Mouse (Mus musculus): ENCODE data around the gene Sigmar1. TPM values are rescaled to one million over a fixed set of nuclear protein-coding genes. Genes with fewer than 3 reads are reported as not detected.

Sigmar1 gene
- polyA plus RNA-seq, 1 experiment from 2014 or later: 75.9 TPM

DNA sequence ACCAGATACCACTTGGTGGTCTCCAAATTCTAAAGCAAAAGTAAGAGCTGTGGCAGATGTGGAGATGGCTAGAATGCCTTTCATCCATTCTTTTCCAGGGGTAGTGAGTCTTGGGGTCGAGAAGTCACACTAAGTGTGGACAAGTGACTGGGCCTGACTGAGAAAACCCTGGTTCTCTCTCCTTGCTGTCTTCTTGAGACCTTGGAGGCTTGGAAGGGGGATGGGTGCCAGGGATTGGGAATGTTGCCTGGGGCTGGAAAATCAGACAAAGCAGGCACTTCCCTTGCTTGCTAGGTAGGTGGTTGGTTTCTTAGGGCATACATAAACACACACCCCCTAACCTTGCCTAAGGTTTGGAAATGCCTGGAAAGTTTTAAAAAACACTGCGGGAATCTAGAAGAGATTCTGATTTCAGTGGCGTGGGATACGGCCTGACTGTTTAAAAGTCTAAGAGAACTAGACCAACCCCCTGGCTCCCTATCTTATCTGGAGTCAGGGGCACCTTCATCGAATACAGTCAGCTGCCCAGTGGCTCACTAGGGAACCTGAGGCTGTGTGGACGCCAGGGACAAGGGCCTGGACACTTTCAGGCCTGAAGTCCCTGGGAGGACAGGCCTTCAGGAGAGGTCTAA is 3.8 kb upstream of the Sigmar1 start:
- H3K36me3 ChIP-seq (ENCODE audit: control insufficient read depth, insufficient read depth, low read length): no peaks in the 10 kb centered on the region
- peaks cover 11% of the 10 kb centered on the region for H3K4me1 ChIP-seq (replicated peaks; ENCODE audit: control insufficient read depth, insufficient read depth, low read length)
- H3K4me2 ChIP-seq (ENCODE audit: low read depth, low read length, severe bottlenecking): peak overlapping the region; percentile 48
- H3K9ac ChIP-seq (ENCODE audit: low read length): peak overlapping the region; percentile 58
- DNase-seq (ENCODE audit: low spot score) (peak; percentile 48), ATAC-seq (replicated peaks; ENCODE audit: low FRiP score) (no peak)
- WGBS: 42% methylated on average over 6 of the region's 6 CpGs
- no peaks in the 10 kb centered on the region for H3K9me3 ChIP-seq (ENCODE audit: control insufficient read depth, low read length)
- H3K4me3 ChIP-seq (ENCODE audit: low read depth, low read length): peak overlapping the region; percentile 32
- no peaks in the 10 kb centered on the region for H3K27me3 ChIP-seq (ENCODE audit: control insufficient read depth, insufficient read depth, low read length)
- peak overlapping the region; percentile 64 for H3K27ac ChIP-seq (ENCODE audit: low read depth, low read length)

DNA sequence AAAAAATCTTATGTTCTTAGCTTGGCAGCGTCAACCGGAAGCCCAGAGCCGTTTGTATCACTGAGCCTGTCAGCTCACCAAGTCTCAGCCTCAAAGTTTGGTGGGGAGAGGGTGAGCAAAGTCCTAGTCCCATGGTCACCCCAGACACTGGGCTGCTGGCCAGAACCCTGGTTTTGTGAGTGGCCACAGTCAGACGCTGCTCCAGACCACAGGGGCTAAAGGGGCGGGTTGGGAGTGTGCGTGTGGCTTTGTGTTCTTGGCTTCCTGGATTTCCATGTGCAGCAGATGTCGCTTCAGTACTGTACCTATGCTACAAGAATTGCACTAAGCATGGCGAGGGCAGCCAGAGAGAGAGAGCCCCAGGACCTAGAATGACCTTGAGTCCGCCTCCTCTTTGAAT is 3.2 kb upstream of the Sigmar1 start:
- Histone ChIP-seq H3K4me3 (ENCODE audit: low read depth, low read length) (no peak overlapping the region), H3K27me3 (ENCODE audit: control insufficient read depth, insufficient read depth, low read length) (no peaks in the 10 kb centered on the region), H3K27ac (ENCODE audit: low read depth, low read length) (no peak overlapping the region), H3K4me1 (replicated peaks; ENCODE audit: control insufficient read depth, insufficient read depth, low read length) (peaks cover 11% of the 10 kb centered on the region), H3K36me3 (ENCODE audit: control insufficient read depth, insufficient read depth, low read length) (no peaks in the 10 kb centered on the region), H3K9ac (ENCODE audit: low read length) (no peak overlapping the region), H3K4me2 (ENCODE audit: low read depth, low read length, severe bottlenecking) (no peak overlapping the region), H3K9me3 (ENCODE audit: control insufficient read depth, low read length) (no peaks in the 10 kb centered on the region)
- 88% methylated on average over 9 of the region's 9 CpGs for WGBS
- no peak for ATAC-seq (replicated peaks; ENCODE audit: low FRiP score)
- DNase-seq (ENCODE audit: low spot score): peak; percentile 48

DNA sequence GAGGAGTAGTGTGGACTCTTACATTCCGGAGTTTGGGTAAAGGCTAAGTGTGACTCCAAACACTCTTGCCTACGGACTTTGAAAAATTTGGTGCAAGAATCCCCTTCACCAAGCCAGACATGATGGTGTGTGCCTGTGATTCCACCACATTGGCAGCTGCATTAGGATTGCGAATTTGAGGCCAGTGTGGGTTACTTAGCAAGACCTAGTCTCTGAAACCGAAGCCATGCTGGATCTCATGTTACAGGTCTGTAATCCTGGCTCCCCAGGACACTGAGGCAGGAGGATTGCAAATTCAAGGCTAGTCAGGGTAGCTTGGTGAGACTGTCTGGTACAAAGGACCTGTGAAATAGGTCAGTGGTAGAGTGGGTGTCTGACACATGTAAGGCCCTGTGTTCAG is 2.7 kb upstream of the Sigmar1 start:
- H3K4me1 ChIP-seq (replicated peaks; ENCODE audit: control insufficient read depth, insufficient read depth, low read length): peaks cover 11% of the 10 kb centered on the region
- no peak overlapping the region for H3K9ac ChIP-seq (ENCODE audit: low read length)
- H3K4me3 ChIP-seq (ENCODE audit: low read depth, low read length): no peak overlapping the region
- 92% methylated on average over 4 of the region's 4 CpGs for WGBS
- DNase-seq (ENCODE audit: low spot score) (no peak), ATAC-seq (replicated peaks; ENCODE audit: low FRiP score) (no peak)
- no peaks in the 10 kb centered on the region for H3K27me3 ChIP-seq (ENCODE audit: control insufficient read depth, insufficient read depth, low read length)
- no peaks in the 10 kb centered on the region for H3K9me3 ChIP-seq (ENCODE audit: control insufficient read depth, low read length)
- H3K36me3 ChIP-seq (ENCODE audit: control insufficient read depth, insufficient read depth, low read length): no peaks in the 10 kb centered on the region
- H3K4me2 ChIP-seq (ENCODE audit: low read depth, low read length, severe bottlenecking): no peak overlapping the region
- H3K27ac ChIP-seq (ENCODE audit: low read depth, low read length): no peak overlapping the region

DNA sequence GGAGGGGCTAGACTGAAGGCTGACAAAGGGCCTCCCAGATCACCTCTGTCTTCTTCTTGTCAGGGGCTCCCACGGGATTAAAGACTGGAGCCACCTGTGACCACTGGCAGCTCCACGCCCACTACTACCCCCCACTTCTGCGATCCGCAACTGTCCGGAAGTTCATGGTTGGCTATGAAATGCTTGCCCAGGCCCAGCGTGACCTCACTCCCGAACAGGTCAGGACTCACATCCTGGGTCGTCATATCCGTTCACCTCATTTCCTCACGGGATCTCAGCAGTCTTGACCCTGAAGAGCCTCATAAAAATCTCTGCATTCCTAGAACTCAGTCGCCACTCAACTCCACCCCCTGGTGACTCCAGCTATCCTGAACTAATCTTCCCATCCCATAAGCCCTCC is 2.1 kb upstream of the Sigmar1 start:
- Histone ChIP-seq H3K9me3 (ENCODE audit: control insufficient read depth, low read length) (no peaks in the 10 kb centered on the region), H3K4me2 (ENCODE audit: low read depth, low read length, severe bottlenecking) (no peak overlapping the region), H3K9ac (ENCODE audit: low read length) (no peak overlapping the region), H3K4me1 (replicated peaks; ENCODE audit: control insufficient read depth, insufficient read depth, low read length) (peaks cover 11% of the 10 kb centered on the region), H3K4me3 (ENCODE audit: low read depth, low read length) (no peak overlapping the region), H3K36me3 (ENCODE audit: control insufficient read depth, insufficient read depth, low read length) (no peaks in the 10 kb centered on the region), H3K27ac (ENCODE audit: low read depth, low read length) (no peak overlapping the region), H3K27me3 (ENCODE audit: control insufficient read depth, insufficient read depth, low read length) (no peaks in the 10 kb centered on the region)
- no peak for ATAC-seq (replicated peaks; ENCODE audit: low FRiP score)
- 85% methylated on average over 11 of the region's 11 CpGs for WGBS
- peak; percentile 43 for DNase-seq (ENCODE audit: low spot score)

DNA sequence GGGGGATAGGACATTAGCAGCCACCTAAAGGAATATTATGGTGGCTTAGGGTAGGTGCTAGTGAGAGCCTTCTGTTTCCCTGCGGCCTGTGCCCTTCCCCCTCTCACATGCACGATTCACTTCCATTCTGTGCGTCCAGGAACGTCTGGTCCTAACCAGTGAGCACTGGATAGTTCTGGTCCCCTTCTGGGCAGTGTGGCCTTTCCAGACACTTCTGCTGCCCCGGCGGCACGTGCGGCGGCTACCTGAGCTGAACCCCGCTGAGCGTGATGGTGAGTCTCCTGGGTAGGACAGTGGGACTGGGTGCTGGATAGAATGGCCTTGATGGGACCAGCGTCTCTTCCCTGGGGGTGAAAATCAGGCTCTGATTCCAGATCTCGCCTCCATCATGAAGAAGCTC is 1.4 kb upstream of the Sigmar1 start:
- Histone ChIP-seq H3K27me3 (ENCODE audit: control insufficient read depth, insufficient read depth, low read length) (no peaks in the 10 kb centered on the region), H3K36me3 (ENCODE audit: control insufficient read depth, insufficient read depth, low read length) (no peaks in the 10 kb centered on the region), H3K4me3 (ENCODE audit: low read depth, low read length) (no peak overlapping the region), H3K27ac (ENCODE audit: low read depth, low read length) (no peak overlapping the region), H3K9me3 (ENCODE audit: control insufficient read depth, low read length) (no peaks in the 10 kb centered on the region), H3K9ac (ENCODE audit: low read length) (no peak overlapping the region), H3K4me2 (ENCODE audit: low read depth, low read length, severe bottlenecking) (no peak overlapping the region), H3K4me1 (replicated peaks; ENCODE audit: control insufficient read depth, insufficient read depth, low read length) (peaks cover 11% of the 10 kb centered on the region)
- ATAC-seq (replicated peaks; ENCODE audit: low FRiP score) (no peak), DNase-seq (ENCODE audit: low spot score) (peak; percentile 37)
- WGBS: 94% methylated on average over 13 of the region's 13 CpGs

DNA sequence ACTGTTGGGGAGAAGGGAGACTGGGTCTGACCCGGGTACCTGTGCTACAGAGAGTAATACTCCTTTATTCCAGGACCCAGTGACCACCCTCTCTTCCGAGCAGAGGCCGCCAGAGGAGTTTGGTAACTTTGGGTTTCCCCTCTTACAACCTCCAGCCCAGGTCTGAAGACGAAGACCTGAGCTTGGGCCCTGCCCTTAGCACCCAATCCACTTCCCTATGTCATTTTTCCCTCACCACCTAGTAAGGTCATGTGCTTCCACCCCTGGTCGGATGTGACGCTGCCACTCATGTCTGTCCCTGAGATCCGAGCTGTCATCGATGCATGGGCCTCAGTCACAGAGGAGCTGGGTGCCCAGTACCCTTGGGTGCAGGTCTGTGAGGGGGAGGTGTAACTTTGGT is 483 bp upstream of the Sigmar1 start:
- Histone ChIP-seq H3K27me3 (ENCODE audit: control insufficient read depth, insufficient read depth, low read length) (no peaks in the 10 kb centered on the region), H3K9me3 (ENCODE audit: control insufficient read depth, low read length) (no peaks in the 10 kb centered on the region), H3K9ac (ENCODE audit: low read length) (no peak overlapping the region; the same call in 1 of the 2 replicates), H3K36me3 (ENCODE audit: control insufficient read depth, insufficient read depth, low read length) (no peaks in the 10 kb centered on the region), H3K4me1 (replicated peaks; ENCODE audit: control insufficient read depth, insufficient read depth, low read length) (peaks cover 8% of the 10 kb centered on the region), H3K4me3 (ENCODE audit: low read depth, low read length) (peak overlapping the region; percentile 64), H3K4me2 (ENCODE audit: low read depth, low read length, severe bottlenecking) (peak overlapping the region; percentile 95; the same call in 1 of the 2 replicates), H3K27ac (ENCODE audit: low read depth, low read length) (no peak overlapping the region)
- DNase-seq (ENCODE audit: low spot score): peak; percentile 52
- ATAC-seq (replicated peaks; ENCODE audit: low FRiP score): no peak
- 78% methylated on average over 8 of the region's 8 CpGs for WGBS

DNA sequence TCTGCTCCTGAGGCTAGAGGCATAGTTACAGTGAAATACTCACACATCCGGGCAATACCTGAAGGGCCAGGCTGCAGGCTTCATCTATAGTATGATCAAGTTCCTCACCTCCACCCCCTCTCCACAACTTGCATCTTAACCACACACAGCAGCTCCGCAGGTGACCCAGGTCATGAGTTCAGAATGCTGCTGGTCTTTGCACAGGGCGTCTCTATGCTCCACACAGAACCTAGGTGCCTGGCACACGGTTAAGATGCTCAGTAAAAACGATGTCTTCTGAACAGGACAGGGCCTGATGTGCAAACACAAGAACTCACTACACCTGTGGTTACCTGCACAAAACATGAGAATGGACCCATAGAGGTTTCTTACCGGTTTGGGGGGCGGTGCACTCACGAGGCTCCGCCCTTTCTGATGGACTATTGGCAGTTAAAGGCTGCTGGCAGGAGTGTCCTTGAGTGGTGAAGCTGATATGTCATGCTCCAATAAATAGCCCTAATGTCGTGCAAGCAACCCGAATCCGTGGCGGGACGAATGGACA is 1.1 kb downstream of the Sigmar1 start, which contains the start of gene Galt:
Galt (plus strand) TSS at position 432 of the 541 bp plus-strand sequence.
- H3K27me3 ChIP-seq (ENCODE audit: control insufficient read depth, insufficient read depth, low read length): no peaks in the 10 kb centered on the region
- peak within 1 kb of the TSS; percentile 64 for H3K9ac ChIP-seq (ENCODE audit: low read length)
- ATAC-seq (replicated peaks; ENCODE audit: low FRiP score): peak; percentile 60
- peak within 1 kb of the TSS; percentile 64 for H3K4me3 ChIP-seq (ENCODE audit: low read depth, low read length)
- no peaks in the 10 kb centered on the region for H3K36me3 ChIP-seq (ENCODE audit: control insufficient read depth, insufficient read depth, low read length)
- peak within 1 kb of the TSS; percentile 95 for H3K4me2 ChIP-seq (ENCODE audit: low read depth, low read length, severe bottlenecking)
- no peak for DNase-seq (ENCODE audit: low spot score)
- H3K9me3 ChIP-seq (ENCODE audit: control insufficient read depth, low read length): no peaks in the 10 kb centered on the region
- H3K27ac ChIP-seq (ENCODE audit: low read depth, low read length): peak within 1 kb of the TSS; percentile 27; the same call in 1 of the 2 replicates
- WGBS: 12% methylated on average over 14 of the region's 14 CpGs
- H3K4me1 ChIP-seq (replicated peaks; ENCODE audit: control insufficient read depth, insufficient read depth, low read length): no peaks in the 10 kb centered on the region; the same call in 1 of the 2 replicates

DNA sequence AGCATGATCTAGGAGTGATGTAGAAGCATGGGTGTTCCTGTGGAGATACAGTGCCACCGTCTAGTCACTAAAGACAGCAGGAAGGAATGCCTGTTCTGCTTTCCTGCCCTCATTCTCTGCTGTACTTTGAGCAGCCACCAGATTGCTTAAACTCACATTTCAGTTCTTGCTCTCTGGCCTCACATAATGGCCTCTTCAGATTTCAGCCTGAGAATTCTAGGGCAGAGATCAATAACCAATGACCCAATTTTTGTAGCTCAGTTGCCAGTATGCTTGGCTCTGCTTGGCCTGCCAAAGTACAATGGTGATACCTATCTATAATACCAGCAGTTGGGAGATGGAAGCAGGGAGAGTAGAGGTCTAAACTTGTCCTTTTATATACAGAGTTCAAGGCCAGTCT is 10.9 kb downstream of the Sigmar1 start:
- WGBS: 91% methylated on average over 1 of the region's 1 CpGs
- ATAC-seq (replicated peaks; ENCODE audit: low FRiP score): no peak
- Histone ChIP-seq H3K4me1 (replicated peaks; ENCODE audit: control insufficient read depth, insufficient read depth, low read length) (0 out of 2 replicates have a peak, but pooled peaks cover 3% of the 10 kb centered on the region), H3K4me3 (ENCODE audit: low read depth, low read length) (no peak overlapping the region), H3K36me3 (ENCODE audit: control insufficient read depth, insufficient read depth, low read length) (no peaks in the 10 kb centered on the region), H3K4me2 (ENCODE audit: low read depth, low read length, severe bottlenecking) (no peak overlapping the region), H3K27ac (ENCODE audit: low read depth, low read length) (no peak overlapping the region), H3K9ac (ENCODE audit: low read length) (no peak overlapping the region), H3K27me3 (ENCODE audit: control insufficient read depth, insufficient read depth, low read length) (no peaks in the 10 kb centered on the region), H3K9me3 (ENCODE audit: control insufficient read depth, low read length) (peaks cover 12% of the 10 kb centered on the region; the same call in 1 of the 2 replicates)
- DNase-seq (ENCODE audit: low spot score): no peak

DNA sequence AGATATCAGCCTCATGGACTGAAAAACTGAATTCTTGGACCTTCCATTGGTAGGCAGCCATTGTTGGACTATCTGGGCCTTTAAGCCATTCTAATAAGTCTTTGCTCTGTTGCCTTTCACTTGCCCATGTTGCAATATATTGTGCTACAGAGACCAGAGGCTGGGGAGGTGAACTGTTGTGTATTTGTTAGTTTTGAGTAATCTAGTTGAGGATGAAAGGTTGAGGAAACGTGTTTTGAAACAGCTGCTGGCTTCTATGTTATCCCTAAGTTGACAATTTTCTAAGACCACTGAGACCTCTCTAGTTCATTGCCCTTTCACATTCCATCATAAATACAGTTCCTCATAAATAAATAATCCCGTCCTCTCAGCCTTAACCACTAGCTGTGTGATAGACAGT is 11.8 kb downstream of the Sigmar1 start:
- WGBS: 81% methylated on average over 2 of the region's 2 CpGs

More for the DNA sequence above, 11.8 kb downstream of the Sigmar1 start:
- H3K4me3 ChIP-seq (ENCODE audit: low read depth, low read length): no peak overlapping the region
- DNase-seq (ENCODE audit: low spot score) (no peak), ATAC-seq (replicated peaks; ENCODE audit: low FRiP score) (no peak)
- H3K4me1 ChIP-seq (replicated peaks; ENCODE audit: control insufficient read depth, insufficient read depth, low read length): peaks cover 6% of the 10 kb centered on the region; the same call in 1 of the 2 replicates
- H3K9me3 ChIP-seq (ENCODE audit: control insufficient read depth, low read length): peaks cover 12% of the 10 kb centered on the region; the same call in 1 of the 2 replicates
- H3K4me2 ChIP-seq (ENCODE audit: low read depth, low read length, severe bottlenecking): no peak overlapping the region
- no peaks in the 10 kb centered on the region; the same call in 1 of the 2 replicates for H3K36me3 ChIP-seq (ENCODE audit: control insufficient read depth, insufficient read depth, low read length)
- no peak overlapping the region for H3K27ac ChIP-seq (ENCODE audit: low read depth, low read length)
- no peaks in the 10 kb centered on the region for H3K27me3 ChIP-seq (ENCODE audit: control insufficient read depth, insufficient read depth, low read length)
- no peak overlapping the region for H3K9ac ChIP-seq (ENCODE audit: low read length)

Measured in forebrain, embryonic 11.5 days (tissue).